Mouse (Mus musculus): Measurements from ENCODE around the gene Chp2. TPM values are rescaled to one million over a fixed set of nuclear protein-coding genes. Genes with fewer than 3 reads are reported as not detected.
"Not testable (repeated sequence)": the region's sequence is repeated elsewhere in the genome, so short reads cannot be mapped to it uniquely, and the experiment has no call there.

Gene Chp2
- polyA plus RNA-seq, 2 experiments from 2014 or later: not detected

DNA sequence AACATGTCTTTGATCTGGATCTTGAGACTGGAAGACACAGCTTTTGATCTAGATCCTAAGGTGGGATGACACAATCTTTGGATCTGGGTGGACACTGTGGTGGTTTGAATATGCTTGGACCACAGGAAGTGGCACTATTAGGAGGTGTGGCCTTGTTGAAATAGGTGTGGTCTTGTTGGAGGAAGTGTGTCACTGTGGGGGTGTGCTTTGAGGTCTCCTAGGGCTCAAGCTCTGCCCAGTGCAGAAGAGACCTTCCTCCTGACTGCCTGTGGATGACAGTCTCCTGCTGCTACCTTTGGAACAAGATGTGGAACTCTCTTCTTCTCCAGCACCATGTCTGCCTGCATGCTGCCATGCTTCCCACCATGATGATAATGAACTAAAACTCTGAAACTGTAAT lies 23.4 kb downstream of the Chp2 start:
- ATAC-seq: not testable (repeated sequence)

DNA sequence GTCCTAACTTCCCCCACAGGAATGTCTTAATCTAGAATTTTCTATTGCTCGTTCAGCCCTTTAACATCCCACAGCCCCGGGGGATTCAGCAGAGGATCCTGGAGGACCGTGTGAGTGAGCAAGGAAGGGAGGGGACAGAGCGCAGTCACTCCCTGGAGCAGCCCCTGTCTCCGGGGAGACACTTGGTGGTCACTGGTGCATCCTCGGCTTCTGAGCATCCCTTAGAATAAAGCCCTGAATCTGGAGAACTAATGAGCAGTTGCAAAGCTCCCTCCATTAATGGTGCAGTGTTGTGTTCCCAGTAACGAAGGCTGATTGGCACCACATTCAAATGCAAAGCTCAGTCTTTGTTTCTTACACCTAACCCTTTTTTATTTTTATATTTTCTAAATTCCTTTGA lies 24.9 kb downstream of the Chp2 start:
- no peak for ATAC-seq

DNA sequence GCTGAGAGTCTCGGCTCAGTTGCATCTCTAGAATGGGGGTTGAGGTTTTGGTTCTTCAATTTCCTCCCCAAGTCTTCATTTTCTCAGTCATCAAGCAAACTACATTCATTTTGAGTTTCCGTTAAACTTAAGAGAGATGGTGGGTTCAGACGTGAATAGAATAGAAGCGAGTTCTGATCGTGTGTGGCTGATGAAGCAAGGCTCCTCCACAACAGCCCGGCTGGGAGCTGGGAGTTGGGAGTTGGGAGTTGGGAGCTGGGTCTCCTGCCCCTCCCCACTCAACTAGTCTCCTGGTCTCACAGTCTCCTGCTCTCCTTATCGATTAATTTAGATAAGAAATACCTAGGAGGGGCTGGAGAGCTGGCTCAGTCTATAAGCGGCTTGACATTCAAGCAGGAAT lies 25.3 kb downstream of the Chp2 start:
- ATAC-seq: no peak

DNA sequence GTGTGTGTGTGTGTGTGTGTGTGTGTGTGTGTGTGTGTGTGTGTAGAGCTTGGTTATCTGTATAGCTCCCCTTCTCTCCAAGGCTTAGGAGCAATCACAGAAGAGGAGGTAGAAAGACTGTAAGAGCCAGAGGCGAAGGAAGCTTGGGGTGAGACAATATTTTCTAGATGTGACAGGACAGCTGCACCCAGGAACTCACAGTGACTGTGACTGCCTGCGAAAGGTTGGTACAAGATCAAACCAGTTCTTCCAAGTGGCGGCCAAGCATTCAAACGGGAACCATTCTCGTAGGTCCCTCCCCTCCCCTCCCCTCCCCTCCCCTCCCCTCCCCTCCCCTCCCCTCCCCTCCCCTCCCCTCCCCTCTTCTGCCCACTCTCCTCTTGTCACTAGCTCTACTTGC lies 26.7 kb downstream of the Chp2 start:
- no peak for ATAC-seq

DNA sequence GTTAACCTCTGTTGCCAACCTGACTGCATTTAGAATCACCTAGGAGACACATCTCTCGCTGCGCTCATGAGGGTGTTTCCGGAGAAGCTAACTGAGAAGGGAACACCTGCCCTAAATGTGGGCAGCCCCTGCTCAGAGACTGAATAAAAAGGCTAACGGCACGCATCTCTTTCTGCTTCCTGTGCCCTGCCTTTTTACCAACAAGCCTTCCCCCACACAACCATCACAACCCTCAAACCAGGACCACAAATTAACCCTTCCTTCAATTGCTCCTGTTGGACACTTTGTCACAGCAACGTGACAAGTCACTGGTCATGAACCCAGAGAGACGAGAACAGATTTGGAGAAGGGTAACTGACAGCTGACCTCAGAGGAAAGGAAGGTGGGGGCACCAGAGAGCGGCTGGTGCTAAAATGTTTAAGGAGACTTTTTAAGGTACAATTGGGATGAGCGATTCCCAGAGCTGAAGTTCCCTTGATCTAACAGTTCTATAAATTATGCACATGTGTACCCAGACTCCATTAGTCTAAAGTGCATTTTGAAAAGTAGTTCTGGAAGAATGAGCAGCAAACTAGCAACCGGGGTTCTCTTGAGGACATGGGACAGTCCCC lies 28.1 kb downstream of the Chp2 start:
- ATAC-seq: no peak

DNA sequence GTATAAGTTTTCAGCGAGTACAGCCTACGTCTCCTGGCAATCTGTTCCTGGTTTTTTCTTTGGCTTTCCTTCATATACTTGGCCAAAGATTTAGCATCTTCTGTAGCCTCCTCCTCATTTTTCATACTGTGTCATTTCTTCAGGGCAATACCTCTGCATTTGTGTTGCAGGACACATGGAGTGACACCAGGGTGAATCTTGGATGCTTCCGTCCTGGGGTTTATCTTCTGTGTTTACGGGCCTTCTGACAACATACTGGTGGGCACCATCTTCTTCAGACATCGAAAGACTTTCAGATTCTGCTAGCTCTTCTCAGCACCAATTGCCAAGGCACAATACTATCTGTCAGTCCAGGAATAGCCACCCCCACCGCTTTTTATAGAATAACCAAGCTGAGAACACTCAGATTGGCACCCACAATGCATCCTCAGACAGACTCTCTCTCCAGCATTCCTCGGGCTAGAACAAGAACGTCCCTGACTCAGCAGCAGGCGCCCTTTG lies 30.1 kb downstream of the Chp2 start:
- no peak for ATAC-seq

DNA sequence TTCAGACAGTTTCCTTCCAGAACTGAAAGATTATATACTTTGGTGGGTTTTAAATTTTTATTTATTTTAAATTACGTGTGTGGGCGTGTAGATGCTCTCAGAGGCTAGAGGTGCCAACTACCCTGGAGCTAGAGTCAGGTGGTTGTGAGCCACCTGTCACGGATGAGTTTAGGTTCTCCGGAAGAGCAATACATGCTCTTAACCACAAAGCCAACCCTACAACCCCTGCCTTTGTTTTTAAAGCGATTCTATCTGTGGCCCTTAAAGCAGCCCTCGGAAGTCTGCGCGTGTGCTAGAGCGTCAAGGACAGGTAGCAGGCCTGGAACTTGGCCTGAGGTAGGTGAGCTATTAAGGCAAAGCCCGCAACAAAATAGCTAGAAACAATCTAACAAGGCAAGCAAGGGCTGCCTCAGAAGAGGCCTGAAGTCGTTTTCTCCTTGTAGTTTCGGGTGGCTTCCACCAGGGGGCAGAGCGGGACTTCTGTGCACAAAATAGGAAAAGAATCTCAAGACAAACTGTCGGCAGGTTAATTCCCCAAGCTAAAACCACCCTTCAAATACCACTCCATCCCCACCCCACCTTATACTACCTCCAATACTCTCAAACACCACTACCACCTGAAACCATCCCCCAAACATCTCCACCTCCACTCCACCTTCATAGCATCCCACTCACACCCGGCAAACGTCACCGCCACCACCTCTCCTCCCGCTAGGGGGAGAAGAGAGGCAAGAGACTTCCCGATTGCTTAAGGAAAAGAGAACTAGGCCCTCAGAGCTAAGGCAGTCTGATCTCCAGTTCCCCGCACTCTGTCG lies 32.1 kb downstream of the Chp2 start:
- peak; percentile 86 for ATAC-seq

DNA sequence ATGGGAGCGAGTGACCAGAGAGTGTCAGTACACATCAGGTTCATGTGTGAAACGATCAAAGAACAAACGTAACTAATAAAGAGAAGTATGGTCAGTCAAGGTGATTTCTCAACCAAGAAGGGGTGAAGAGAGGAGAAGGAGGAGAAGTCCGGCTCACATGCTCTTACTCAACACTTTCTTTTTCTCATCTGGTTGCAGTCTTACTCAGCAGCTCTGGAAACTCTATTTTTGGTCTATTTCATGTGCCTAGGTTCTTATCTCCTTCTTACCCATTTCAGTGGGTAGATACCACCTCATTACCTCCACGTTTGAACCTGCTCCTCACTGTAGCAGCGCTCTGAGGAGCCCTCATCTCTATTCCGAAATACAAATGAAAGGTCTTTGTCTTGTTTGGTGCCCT lies 37.4 kb downstream of the Chp2 start:
- peak; percentile 32 for ATAC-seq

DNA sequence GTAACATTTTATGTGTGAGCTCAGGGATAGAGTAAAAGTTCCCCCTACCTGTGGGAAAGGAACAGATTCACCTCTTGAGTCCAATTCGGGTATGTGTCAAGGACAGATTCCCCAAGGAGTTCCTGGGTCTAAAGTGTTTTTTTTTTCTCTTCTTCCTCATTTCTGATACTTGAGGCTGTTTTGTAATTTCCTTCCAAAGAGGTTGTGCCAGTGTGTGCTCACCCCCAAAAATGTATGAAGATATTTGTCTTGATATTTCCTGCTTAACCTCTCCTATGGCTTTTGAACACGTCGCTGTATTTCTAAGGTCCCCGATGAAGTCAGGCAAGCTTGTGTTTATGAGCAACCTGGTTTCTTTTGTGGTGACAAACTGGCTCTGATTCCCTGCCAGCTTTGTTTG lies 39.2 kb downstream of the Chp2 start:
- no peak for ATAC-seq

DNA sequence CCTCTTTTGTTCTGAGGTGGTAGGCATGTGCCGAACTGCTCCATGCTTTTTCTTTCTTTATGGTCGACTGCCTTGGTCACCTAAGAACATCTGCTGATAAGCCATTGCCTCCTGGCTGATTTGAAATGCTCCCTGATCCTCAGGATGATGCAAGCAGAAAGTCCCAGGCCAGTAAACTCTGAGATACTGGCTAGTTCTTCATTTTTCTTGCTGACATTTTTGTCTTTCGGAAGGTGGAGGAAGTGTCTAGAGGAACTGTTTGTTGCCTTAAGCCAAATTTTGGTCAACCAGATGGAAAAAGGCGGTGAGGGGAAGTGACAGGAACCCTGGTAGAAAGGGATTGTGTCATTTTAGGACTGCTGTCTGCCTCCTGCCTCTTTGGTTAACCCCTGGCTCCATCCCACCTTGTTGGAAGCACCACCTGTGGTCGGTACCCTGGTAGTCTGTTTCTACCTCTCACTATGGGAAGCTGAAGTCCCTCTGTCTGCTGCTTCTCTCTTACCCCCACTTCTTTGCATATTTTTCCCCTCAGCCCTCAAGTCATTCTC lies 40.8 kb downstream of the Chp2 start:
- ATAC-seq: no peak

DNA sequence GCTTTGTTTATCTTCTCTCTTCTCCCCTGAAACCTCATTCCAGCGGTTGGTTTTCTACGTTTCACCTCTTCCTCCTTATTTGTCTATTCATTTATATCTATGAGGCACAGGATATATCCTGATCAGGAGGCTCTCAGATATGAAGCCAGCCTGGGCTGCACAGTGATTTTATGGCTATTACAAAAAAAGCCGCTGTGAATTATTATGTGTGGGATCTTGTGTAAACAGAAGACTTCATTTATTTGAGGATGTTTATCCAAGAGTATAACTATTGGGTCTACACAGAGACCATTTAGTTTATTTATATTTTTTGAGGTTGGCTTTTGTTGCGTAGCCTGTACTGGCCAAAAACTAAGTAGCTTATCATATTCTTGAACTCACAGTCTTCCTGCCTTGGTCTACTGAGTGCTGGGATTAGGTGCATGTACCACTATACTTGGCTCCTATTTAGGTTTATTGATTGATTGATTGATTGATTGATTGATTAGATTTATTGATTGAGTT lies 49.7 kb downstream of the Chp2 start:
- no peak for ATAC-seq

DNA sequence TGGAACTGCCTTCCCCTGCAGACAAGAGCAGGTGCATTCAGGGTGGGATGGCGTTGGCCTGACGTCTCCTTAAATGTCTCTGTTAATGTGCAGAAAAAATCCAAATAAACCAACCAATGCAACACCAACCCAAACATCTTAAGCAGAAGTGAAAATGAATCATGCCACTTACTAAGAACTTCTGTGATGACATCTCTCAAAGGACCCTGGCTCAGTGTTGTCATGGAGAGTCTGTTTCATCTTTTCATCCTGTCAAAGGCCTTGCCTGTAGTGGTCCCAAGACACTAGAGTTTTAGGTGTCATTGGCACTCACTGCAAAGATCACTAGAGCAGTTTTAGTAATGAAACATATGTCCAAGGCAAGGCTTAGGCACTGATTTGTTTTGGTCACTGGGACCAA lies 53.0 kb downstream of the Chp2 start:
- no peak for ATAC-seq

Other genes with a start within 250 kb of the Chp2 start
- gene Cog7, start 237.8 kb upstream of the Chp2 start, polyA plus RNA-seq (2017; shearing (Covaris generic)): 10 to 100 TPM in 1 of 2 experiments, 1 to 10 TPM in 1; 7.4 to 14.7 TPM
- 1 to 10 TPM; 1.1 to 1.8 TPM for gene Gga2, start 198.3 kb upstream of the Chp2 start, polyA plus RNA-seq (2017; shearing (Covaris generic))
- gene Ubfd1, start 152.3 kb upstream of the Chp2 start, polyA plus RNA-seq (2017; shearing (Covaris generic)): 10 to 100 TPM; 10.2 to 10.4 TPM
- gene Ears2, start 152.2 kb upstream of the Chp2 start, polyA plus RNA-seq (2017; shearing (Covaris generic)): 1 to 10 TPM; 6.6 to 7.5 TPM
- gene Ndufab1, start 117.6 kb upstream of the Chp2 start, polyA plus RNA-seq (2017; shearing (Covaris generic)): 100 to 1,000 TPM; 117 to 166 TPM
- gene Palb2, start 86.5 kb upstream of the Chp2 start, polyA plus RNA-seq (2017; shearing (Covaris generic)): 10 to 100 TPM in 1 of 2 experiments, 1 to 10 TPM in 1; 10.0 to 12.7 TPM
- 100 to 1,000 TPM in 1 of 2 experiments, 10 to 100 TPM in 1; 97.3 to 118 TPM for gene Dctn5, start 86.5 kb upstream of the Chp2 start, polyA plus RNA-seq (2017; shearing (Covaris generic))
- gene Plk1, start 60.1 kb upstream of the Chp2 start, polyA plus RNA-seq (2017; shearing (Covaris generic)): 10 to 100 TPM in 1 of 2 experiments, 1 to 10 TPM in 1; 5.3 to 17.9 TPM
- under 1 TPM in 1 of 2 experiments, not detected in 1; 0.11 TPM for gene Ern2, start 33.3 kb upstream of the Chp2 start, polyA plus RNA-seq (2017; shearing (Covaris generic))
- 10 to 100 TPM; 64.4 to 70.8 TPM for gene Prkcb, start 69.3 kb downstream of the Chp2 start, polyA plus RNA-seq (2017; shearing (Covaris generic))

Measured in CD4-positive, CD25-positive, alpha-beta regulatory T cell, adult 4 months (primary cell).